Mouse (Mus musculus) adrenal gland, postnatal 36 days (tissue): ENCODE results near the gene Palm2. TPM values are rescaled to one million over a fixed set of nuclear protein-coding genes. Genes with fewer than 3 reads are reported as not detected.

Experiments
- DNase-seq, 2 experiments: peaks; one replicate each; pipeline ENCODE4 v3.0.0; 2021; ENCODE audit warnings: mixed read lengths in 1 of 2
- total RNA-seq, 2 experiments: library from RNA; stranded (reverse); gene quantifications; 2 replicates each; pipeline ENCODE4 v1.2.3; 2021

The Palm2 gene
- total RNA-seq, 2 experiments from 2014 or later, result 12.7 to 47.5 TPM

DNA sequence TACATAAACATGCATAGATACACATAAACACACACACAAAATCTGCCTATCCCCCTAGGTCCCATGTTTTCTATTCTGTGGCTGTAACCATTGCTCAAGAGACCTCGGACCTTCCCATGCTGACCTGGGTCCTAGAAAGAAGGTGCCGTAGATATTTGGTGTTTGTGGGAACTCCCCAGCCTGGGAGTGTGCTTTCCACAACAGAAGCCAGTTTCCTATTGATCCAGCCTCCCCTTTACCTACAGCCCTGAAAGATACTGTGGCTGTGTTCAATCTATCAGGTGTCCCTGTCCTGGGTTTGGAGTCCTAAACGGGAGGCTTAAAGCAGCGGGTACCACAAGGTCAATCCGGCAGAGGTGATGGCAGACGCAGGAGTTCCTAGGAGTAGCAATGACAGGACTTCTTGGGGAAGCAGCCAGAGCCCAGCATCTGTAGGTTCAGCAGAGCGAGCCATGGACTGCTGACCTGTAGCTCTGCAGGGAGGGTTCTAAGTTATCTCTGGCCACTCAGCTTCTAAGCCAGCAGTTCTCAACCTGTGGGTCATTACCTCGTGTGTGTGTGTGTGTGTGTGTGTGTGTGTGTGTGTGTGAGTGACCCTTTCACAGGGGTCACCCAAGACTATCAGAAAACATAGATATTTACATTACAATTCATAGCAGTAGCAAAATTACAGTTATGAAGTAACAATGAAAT, 79.3 kb downstream of the Palm2 start:
- no peak for DNase-seq

DNA sequence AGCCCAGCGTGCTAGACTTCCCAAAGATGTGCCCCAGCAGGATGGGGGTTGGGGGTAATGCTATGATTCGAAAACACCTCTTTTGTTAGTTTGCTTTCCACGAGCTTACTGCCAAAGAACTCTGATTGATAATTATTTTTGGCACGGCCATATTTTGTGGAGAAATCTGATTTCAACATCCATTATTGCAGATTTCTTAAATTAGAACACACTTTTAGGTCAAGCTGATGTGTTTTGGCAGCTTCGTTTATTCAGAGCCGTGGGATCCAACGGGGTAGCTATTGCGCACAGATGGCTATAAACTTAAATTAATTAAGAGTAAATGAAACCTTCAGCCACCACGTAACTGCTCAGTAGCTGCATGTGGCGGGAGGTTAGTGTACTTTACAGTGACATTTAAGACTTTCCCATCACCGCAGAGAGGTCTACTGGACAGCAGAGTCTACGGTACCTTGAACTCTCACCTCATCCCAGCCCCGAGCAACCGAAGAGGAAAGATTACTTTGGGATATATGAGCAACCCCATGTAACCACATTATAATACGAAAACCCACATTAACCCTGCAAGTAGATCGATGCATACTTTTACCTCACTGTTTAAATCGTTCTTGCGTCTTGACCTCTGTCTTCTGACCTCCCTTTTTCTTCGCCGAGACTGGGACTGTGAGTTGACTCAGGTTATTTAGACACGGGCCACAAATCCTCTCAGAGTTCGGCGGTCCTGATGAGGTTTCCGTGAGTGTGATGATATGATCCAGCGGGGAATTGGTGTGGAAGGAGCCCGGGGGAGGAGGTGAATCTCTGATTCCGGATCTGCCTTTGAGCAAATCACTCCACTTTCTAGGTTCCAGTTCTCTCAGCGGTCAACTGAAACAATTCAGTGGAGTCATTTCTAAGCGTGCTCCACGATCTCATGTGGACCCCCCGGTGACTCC, 80.2 kb downstream of the Palm2 start:
- DNase-seq, result no peak

DNA sequence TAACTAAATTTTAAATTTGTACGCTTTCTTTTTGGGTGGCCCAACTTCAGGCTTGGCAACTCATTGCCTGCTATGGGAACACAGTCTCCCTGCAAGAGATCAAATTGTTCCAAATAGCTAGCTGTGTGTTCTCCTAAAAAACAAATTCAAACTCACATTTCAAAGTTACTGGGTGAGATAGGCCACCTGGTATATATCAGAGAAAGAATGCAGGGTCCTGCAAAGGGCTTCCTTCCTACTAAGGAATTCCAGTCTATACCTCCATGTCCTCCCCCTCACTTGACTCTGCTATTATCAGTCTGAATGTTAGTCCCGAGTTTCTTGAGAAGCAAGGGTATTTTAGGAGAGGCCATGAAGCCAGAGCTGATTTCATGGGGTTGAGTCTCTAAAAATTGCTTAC, 81.3 kb downstream of the Palm2 start:
- DNase-seq, result no peak

DNA sequence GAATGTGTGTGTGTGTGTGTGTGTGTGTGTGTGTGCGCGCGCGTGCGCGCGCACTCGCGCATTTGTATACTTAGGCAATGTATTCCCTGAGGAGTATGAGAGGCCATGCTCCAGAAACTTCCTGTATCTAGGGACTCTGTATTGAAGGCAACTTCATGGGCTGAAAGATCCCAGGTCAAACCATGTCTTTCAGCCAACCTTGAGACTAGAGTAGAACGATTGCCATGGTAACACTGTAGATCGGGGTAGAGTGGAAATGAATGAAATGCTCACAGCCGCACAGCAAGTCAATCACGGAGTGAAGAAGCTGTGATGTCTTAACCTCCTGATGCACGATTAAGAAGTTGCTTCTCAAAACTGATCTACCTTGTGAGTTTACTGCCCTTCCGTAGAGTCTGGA, 89.4 kb downstream of the Palm2 start:
- DNase-seq, result no peak

DNA sequence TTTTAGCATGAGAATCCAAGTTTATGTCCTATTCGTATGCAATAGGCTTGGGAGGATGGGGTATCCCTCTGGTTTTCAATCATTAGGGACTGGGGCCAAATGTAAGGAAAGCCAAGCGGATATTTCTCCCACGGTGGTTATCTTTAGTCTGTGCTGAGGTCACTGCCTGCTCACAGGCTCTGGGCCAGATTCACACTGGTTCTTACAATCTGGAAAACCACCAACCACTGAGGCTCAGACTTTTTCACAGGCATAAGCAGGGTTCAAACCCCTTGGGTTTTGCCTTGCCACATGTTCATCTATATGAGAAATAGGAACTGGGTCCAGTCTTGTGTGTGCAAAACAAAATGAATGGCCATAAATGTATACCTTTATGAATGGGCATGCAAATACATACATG, 90.4 kb downstream of the Palm2 start:
- DNase-seq, result no peak

DNA sequence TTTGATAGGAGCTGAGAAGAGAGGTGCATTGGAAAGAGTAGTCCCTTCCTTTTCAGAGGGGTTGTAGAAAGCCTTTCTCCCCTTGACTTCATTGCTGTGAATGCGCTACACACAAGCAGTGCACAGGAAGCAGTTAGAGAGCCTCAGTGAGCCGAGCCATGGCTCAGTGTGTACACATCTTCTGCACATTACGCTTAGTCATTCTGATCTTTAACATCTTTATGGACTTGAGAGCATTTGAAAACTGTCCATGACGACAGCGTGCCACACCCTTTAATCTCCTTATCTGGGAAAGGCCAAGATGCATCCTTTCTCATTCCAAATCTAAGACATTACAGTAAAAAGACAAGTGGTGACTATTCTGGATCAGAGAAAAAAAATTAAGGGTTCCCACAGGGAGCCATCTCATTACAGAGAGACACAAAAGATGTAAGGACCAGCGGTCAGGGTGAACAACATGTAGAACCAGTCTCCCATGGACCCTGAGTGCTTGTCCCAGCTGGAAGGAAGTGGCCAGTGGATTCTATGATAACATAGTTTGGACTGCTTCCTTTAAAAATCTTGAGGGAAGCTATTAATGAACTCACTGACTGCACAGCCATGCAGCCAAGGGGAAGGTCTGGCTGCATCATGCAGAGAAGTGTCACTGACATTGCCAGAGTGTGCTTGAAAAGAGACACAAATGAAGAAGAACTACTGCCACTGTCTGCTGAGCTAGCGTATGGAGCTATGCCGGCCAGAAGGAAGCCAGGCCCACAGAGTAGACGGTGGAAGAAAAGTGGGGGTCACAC, 91.4 kb downstream of the Palm2 start:
- DNase-seq, result no peak

DNA sequence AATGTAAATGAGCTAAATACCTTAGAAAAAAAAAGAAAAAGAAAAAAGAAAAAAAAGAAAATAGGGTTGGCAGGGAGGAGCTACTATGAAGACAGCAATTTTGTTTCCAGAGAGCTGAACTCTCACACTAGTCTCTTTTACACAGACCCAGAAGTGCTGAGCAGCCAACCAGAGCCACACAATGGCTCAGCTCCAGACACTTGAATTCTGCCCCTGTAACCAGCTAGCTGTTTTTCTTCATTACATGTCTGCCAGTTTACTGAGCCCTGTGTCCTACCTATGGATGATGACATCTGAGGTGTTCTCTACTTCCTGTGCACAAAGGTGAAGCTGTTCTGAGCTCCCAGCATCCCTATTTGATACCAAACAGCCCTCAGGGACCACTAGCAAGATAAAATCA, 94.2 kb downstream of the Palm2 start:
- no peak for DNase-seq

DNA sequence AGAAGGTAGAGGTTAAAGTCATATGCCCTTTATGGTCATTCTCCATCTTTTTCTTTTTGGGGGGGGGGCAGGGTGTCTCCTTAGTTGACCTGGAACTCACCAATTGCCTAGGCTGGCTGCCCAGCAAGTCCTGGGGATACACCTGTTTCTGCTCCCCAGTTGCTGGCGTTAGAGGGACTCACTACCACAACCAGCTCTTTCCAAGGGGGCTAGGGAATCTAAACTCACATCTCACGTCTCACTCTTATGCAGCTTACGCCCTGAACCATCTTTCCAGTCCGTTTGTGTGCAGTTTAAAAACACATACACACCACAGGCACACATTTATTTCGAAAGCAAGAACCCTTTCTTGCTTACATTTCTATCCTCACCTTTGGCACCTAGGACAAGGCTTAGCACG, 99.6 kb downstream of the Palm2 start:
- no peak for DNase-seq

DNA sequence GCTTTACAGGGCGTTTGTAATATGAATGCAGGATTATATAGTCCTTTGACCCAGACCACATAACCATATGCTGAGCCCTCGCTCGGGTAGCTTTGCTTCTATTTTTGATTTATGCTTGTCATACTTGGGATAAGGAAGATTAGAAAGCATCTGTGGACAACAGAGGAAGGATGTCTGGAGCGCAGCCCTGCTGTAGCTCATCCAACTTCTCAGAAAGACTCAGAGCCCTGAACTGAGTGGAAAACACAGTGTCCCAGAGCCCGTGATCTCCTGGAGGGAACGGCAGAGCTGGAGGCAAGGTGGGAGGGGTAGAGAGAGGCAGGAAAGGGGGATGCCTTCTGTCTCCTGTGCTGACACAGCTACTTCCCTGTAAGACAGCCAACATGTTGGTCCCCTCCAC, 100.2 kb downstream of the Palm2 start:
- no peak for DNase-seq

DNA sequence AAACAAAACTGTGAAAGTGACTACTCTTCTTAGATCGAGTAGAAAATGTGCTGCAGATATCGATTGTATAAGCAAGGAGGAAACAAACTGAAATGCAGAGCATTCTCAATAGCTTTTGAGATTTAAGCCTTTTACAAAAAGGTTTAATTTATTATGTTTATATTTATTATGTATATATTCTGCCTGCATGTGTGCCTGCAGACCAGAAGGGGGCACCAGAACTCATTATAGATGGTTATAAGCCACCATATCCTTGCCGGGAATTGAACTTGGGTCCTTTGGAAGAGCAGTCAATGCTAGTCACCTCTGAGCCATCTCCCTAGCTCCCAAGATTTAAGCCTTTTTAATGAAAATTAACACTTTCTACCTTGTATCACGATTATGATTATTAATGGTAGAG, 101.0 kb downstream of the Palm2 start:
- DNase-seq, result no peak

DNA sequence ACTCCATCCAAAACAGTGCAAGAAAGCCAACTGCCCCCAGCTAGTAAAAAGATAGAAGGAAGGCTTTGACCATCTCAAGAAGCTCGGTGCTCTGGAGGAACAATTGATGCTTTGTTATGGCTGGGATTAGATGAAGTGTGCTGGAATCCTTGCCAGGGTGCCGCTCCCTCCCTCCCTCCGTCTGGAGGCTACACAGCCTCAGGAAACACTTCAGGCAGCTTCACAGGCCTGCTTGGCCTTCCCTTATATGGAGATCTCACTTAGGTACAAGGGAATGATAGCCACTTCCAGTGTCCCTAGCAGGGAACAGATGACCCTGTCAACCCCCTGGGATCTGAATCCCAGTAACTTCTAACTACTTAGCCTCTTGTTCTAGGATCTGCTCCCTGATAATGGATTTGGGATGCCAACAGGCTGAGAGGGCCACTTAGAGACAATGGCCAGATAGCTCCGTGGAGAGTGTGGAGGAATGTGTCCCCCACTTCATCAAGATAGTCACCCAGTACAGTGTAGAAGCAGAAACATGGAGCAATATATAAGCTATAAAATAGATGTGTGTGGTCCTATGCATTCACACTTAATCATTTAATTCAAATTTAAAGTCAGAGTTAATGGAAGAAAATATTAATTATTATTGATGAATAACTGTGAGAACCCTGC, 104.1 kb downstream of the Palm2 start:
- DNase-seq, result no peak

DNA sequence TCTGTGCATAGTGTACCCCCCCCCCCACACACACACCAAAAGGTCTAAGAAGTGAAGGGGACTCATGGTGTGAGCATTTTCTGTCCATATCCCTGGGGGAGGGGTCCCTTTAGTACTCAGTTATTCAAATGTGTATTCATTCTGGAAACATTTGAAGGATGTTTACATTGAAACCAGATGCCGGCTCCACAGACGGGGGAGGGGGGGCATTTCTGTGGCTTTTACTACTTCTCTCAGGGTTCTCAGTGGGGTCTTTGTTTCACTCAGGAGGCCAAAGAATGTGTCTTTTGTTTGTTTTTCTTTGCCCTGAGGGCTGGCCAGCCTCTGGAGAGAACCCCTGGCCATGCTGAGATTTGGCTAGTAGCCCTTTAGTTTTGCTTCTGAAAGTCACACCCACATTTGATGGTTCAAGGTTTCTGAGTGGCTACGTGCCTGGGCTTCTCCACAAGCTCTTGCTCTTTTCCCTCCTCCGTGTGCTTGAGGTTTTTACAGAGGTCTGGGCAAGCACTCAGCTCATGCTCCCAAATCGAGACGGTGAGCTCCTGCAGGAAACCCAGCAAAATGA, 109.7 kb downstream of the Palm2 start:
- peak; percentile 5 to 10 for DNase-seq

DNA sequence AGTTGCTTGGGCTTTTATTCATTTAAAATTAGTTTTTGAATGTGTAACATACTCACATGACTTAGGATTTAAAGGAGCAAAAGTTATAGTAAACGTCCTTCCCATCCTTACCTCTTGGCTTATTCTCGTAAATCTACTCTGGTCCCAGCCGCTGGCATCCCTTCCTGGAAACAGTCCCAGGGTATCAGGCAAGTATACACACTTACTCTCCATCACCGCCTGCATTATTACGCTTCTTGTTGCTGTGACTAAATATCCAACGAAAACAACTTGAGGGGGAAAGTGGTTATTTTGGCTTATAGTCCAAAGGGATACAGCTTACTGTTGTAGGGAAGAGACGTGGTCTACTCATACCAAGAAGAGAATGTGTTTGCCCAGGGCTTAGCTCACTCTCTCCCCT, 113.7 kb downstream of the Palm2 start:
- DNase-seq, result no peak

DNA sequence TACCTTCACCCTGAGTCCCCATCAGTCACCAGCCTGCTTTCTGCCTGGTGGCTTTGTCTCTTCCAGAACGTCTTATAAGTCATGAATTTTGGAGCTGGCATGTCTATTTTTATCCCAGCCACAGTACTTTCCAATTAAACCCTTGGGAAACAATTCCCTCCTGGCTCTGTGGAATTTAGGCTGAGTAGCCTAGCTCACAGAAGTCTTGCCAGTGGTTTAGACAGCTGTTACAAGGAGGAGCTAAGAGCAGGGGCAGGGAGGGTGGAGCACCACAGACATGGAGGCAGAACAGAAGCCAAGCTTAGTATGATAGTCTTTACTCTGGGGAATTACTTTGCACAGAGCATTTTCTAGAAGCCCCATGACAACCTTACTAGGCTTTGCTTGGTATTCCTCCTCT, 116.2 kb downstream of the Palm2 start:
- DNase-seq, result no peak

DNA sequence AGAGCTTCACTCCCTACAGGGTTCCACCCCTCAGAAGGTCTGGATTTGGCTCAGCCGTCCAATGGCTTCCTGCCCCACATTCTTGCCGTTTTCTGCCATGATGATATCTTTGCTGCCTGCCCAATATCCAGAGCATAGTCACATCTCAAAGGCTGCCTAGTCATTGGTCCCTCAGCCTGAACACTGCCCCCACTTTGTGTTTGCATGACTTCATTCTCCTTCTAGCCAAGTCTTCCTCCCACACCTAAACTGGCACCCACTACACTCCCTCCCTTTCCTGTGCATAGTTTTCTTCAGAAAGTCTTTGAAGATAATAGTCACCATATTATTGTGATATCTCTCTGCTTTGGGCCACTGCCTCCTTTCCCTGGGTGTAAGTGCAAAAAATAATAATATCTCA, 123.1 kb downstream of the Palm2 start:
- DNase-seq, result no peak

DNA sequence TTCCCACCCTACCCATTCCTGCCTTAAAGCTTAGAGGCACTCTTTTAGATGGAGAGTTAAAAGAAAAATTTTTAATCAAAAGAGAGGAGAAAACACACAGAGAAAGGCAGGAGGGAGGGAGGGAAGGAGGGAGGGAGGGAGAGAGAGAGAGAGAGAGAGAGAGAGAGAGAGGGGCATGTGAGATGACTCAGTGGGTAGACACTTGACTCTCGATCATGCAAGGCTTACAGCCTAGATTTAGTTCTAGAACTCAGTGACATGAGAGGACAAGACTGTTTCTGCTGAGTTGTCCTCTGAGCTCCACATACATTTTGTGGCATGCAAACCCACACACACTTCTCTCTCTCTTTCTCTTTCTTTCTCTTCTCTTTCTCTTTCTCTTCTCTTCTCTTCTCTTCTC, 125.4 kb downstream of the Palm2 start:
- no peak for DNase-seq

DNA sequence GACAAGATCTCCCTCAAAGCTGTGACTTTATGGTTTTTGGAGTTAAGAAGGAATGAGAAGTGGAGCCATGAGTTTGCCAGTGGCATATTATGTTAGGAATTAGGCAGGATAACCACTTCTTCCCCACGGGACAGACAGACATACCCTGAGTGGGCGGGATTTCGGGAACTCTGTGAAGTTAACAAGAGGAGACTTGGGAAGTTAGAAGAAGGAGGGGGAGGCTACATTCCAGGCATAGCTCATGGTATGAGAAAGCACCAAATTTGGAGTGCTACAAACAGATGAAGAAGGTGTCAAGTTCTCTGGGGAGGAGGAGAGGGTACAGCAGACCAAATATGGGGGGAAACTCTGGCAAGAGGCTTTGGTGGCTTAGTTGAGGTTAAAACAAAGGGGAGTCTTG, 126.0 kb downstream of the Palm2 start:
- no peak for DNase-seq

DNA sequence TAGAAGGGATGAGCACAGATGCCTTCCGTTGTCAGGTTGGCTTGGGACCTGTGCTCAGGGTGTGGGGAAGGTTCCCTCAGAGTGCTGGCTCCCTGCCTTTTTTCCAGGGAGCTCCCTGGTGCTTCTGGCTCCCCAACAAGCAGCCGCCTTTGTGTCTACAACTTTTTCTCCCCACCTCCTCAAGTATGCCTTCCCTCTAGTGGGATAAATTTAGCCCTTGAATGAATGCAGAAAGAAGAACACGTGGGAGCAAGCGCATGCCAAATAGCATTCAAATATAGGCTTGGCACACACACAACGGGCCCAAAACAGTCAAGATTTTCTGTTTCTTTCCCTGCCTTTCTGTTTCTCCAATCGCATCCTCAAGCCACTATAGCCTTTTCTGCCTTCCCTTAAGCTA, 127.0 kb downstream of the Palm2 start:
- DNase-seq, result no peak

DNA sequence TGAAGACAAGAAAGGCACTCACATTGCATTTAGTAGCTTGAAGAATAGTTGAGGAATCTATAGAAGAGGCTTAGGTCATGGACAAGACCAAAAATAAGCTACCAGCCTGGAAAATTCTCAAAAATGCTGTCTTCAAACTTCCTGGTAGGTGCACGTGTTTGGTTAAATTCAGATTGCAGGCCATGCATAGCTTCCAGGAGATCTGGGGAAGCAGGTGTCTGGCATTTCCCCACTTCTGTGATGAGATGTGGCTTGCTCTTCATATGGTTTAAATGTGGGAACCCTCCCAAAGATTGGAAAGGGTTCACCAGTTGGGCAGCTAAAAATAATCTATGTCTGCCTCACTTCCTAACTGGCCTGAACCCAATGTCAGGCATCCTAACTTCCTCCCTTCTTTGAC, 131.2 kb downstream of the Palm2 start:
- DNase-seq, result no peak

DNA sequence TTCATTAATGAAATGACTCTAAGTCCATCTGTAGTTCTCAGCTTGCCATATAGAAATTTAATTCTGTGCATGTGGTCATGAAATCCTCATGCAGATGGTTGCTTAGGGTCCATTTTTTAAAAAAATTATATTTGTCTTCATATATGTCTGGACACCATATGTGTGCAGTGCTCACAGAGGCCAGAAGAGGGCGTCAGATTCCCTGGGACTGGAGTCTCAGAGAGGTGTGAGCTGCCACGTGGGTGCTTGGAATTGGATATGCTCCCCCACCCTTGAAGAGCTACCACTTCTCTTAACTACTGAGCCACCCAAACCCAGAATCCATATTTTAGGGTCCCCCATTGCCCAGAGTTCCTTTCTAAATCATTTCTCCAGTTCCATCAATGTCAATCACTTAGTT, 131.8 kb downstream of the Palm2 start:
- no peak for DNase-seq

DNA sequence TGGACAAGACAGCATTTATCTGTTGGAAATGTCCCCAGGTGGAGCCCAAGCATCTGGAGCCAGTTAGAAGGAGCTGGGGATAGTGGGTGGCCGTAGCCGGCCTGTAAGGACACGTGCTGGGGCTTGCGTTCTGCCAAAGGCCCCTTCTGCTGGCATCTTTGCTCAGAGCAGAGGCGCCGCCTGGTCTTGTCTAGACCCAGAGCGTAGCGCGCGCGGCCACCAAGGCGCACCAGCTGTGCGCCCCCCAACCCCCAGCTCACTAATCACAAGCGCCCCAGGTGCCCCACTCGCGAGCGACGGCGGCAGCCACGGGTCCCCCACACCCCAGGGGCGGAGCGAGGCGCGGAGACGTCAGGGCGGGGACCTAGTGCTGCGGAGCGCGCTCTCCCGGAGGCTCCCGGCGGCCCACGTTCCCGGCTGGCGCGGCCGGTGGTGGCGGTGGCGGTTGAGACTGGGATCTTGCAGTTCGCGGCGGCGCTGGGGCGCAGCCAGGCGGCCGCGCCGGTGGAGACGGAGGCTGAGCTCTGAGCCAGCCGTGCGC, 133.7 kb downstream of the Palm2 start, which contains the start of gene Pakap:
TSS of gene Pakap (plus strand) at position 514 of the 541 bp plus-strand sequence.
- DNase-seq, result peak; percentile 87 to 91
